Mouse (Mus musculus): ENCODE data around the gene Vamp1.

DNA sequence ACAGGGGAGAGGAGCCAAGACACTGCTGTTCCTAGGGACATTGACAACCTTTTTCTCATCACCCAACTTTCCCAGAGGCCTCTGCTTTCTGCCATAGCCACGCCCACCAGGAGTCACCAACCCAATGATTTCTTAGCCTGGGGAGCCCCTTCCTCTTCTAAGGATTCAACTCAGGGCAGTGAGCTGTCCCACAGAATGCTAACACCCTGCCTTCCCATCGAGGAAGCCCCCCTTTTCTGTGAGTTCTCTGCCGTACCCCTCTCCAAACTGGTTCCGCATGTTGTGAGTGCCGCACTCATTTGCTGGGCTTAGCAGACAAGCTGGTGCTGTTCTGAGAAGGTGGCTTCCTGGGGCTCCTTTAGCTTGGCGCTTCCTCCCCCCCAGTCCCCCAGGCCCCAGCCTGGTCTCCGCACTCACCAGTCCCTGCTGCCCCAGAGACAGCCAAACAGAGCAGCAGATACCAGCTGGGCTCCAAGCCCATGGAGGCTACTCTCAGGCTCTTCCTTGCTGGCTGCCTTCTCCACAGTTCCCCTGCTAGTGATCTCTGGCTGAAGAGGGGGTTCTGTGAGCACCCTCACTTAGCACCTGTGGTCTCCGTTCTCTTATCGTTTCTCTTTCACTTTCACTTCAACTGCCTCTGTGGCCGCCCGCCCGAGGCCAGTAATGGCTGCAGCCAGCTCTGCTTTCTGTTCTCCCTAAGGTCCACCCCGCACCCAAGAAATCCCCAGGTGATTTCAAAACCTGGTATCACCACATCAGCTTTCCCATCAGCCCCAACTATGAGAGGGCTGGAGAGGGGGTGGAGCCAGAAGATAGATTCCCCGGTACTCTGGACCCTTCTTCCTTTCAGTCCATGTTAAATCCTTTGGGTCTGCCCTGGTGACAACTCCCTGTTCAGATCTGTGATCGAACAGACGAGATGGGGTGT is 16.0 kb downstream of the Vamp1 start, which contains the start of gene Tapbpl:
- TF ChIP-seq POLR2AphosphoS5 (IDR thresholded peaks at IDR 0.05; ENCODE audit: insufficient replicate concordance, low read depth, low read length) (no peak), CTCF (IDR thresholded peaks at IDR 0.05; ENCODE audit: low read depth, low read length) (no peak), TAL1 (conservative IDR thresholded peaks at IDR 0.05; ENCODE audit: low read depth, low read length) (no peak), GATA1 (IDR thresholded peaks at IDR 0.05; ENCODE audit: borderline replicate concordance, low read length) (no peak), GATA2 (IDR thresholded peaks at IDR 0.05; ENCODE audit: borderline replicate concordance, low read depth, low read length) (no peak)
